Mouse (Mus musculus): ENCODE measurements around the gene Stard5. TPM values are rescaled to one million over a fixed set of nuclear protein-coding genes. Genes with fewer than 3 reads are reported as not detected.
A peak's percentile ranks its signal among the peaks of the same experiment; 100 is the strongest.

The Stard5 gene
- polyA plus RNA-seq (2016; fragmentation: Nextera tagmentation; extraction: Ambion mirVana), result 10.8 and 12.0 TPM in 2 replicates

GRCm38 (mm10) chr7:83631828-83632681, at the start of gene Stard5:
Stard5 (plus strand) TSS chr7:83631959.
- H3K4me2 ChIP-seq (replicated peaks), result peak within 1 kb of the TSS; percentile 80
- peak within 1 kb of the TSS; percentile 36; the same call in 1 of the 2 replicates for H3K27ac ChIP-seq (replicated peaks)
- peak; percentile 96 for ATAC-seq (ENCODE audit: low FRiP score, low read depth)
- H3K4me1 ChIP-seq, result peaks cover 21% of the 10 kb centered on the region
- H3K9ac ChIP-seq (replicated peaks), result peak within 1 kb of the TSS; percentile 71
- under 1% methylated on average over 35 of the region's 35 CpGs for WGBS
- peaks cover 6% of the 10 kb centered on the region; the same call in 1 of the 2 replicates for H3K36me3 ChIP-seq
- no peaks in the 10 kb centered on the region for H3K9me3 ChIP-seq
- H3K4me3 ChIP-seq, result peak within 1 kb of the TSS; percentile 65
- 0 out of 2 replicates have a peak, but pooled peaks cover 4% of the 10 kb centered on the region for H3K27me3 ChIP-seq

GRCm38 (mm10) chr7:83584639-83585471, 46.9 kb upstream of the Stard5 start, which contains the start of gene Tmc3:
Tmc3 (plus strand) TSS chr7:83584927.
- H3K36me3 ChIP-seq, result no peaks in the 10 kb centered on the region
- H3K9me3 ChIP-seq, result no peaks in the 10 kb centered on the region
- no peaks in the 10 kb centered on the region for H3K27me3 ChIP-seq
- H3K4me1 ChIP-seq, result peaks cover 8% of the 10 kb centered on the region; the same call in 1 of the 2 replicates
- no peak within 1 kb of the TSS for H3K9ac ChIP-seq (replicated peaks)
- no peak within 1 kb of the TSS for H3K4me3 ChIP-seq
- WGBS, result 54% methylated on average over 11 of the region's 11 CpGs
- no peak within 1 kb of the TSS for H3K27ac ChIP-seq (replicated peaks)
- H3K4me2 ChIP-seq (replicated peaks), result no peak within 1 kb of the TSS
- ATAC-seq (ENCODE audit: low FRiP score, low read depth), result peak; percentile 49

- WGBS, result 76% methylated on average over 3 of the region's 3 CpGs
- no peaks in the 10 kb centered on the region for H3K4me1 ChIP-seq
- ATAC-seq (ENCODE audit: low FRiP score, low read depth), result no peak
- H3K27ac ChIP-seq (replicated peaks), result no peak overlapping the region
- H3K4me3 ChIP-seq, result no peak overlapping the region
- no peak overlapping the region for H3K4me2 ChIP-seq (replicated peaks)
- H3K27me3 ChIP-seq, result no peaks in the 10 kb centered on the region
- H3K36me3 ChIP-seq, result no peaks in the 10 kb centered on the region
- H3K9me3 ChIP-seq, result no peaks in the 10 kb centered on the region
- no peak overlapping the region for H3K9ac ChIP-seq (replicated peaks)
These were observed 37.7 kb upstream of the Stard5 start for GRCm38 (mm10) chr7:83594056-83594455.

DNA sequence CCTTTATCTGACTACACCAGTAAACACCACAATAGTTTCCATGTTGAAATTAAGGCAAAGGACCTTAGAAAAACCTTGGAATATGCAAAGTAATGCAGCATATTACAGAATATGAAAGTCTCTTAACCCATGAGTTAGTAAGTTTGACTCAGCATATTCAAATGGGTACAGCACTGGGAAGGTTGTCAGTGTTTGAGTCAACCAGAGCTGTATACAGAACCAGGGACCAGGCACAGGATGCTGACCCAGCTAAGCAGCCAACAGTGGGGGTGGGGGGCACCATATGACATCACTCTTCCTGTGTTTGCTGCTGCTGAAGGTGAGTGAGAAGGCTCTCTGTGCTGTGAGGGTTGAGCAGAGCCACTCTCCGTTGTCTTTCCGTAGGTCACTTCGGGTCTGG, 34.7 kb upstream of the Stard5 start:
- Histone ChIP-seq H3K27me3 (no peaks in the 10 kb centered on the region), H3K36me3 (no peaks in the 10 kb centered on the region), H3K9me3 (no peaks in the 10 kb centered on the region), H3K9ac (replicated peaks) (no peak overlapping the region), H3K27ac (replicated peaks) (no peak overlapping the region), H3K4me3 (no peak overlapping the region), H3K4me2 (replicated peaks) (no peak overlapping the region), H3K4me1 (no peaks in the 10 kb centered on the region)
- WGBS, result 82% methylated on average over 3 of the region's 3 CpGs
- no peak for ATAC-seq (ENCODE audit: low FRiP score, low read depth)

DNA sequence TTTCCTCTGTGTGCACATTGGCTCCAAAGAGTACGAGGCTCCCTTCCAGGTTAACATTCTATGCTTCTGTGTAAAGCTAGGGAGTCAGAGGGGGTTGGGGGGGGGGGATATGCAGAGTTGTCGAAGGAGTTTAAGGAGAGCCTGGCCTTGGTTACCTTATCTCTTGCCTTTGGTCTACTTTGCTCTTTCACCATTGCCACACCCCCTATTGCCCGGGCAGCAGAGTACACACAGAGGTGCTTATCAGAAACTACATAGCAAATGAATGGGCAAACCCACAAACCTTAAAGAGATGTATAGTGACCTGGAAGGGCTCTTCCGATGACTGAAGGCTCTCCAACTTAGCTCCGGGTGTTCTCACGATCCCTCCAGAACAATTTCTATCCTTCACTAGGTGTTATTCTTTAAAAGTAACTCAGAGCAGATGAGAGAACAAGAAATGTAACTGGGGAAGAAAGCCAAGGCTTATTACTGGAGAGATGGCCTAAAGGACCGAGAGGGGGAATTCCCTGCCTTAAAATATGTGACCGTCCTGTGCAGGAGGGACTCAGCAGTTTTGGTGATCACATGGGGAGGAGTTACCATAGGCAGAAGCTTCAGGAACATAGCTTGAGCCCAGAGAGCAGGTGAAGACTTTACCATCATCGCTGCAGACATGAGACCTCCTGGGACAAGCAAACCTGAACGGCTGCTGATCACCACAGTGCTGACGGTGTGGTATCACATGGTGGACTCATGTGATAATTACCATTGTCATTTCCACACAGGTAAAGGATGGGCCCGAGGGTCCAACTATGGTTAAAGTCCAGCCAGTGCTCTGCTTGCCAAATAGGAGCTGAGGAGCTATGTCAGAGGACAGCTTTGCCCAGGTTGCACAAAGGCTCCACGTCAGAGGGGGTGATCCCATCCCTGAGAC, 32.5 kb upstream of the Stard5 start:
- ATAC-seq (ENCODE audit: low FRiP score, low read depth), result peak; percentile 34; the same call in 1 of the 2 replicates
- H3K4me3 ChIP-seq, result no peak overlapping the region
- no peak overlapping the region for H3K9ac ChIP-seq (replicated peaks)
- WGBS, result 91% methylated on average over 13 of the region's 13 CpGs
- H3K4me2 ChIP-seq (replicated peaks), result no peak overlapping the region
- no peaks in the 10 kb centered on the region for H3K27me3 ChIP-seq
- H3K4me1 ChIP-seq, result no peaks in the 10 kb centered on the region
- H3K9me3 ChIP-seq, result no peaks in the 10 kb centered on the region
- H3K27ac ChIP-seq (replicated peaks), result no peak overlapping the region
- H3K36me3 ChIP-seq, result no peaks in the 10 kb centered on the region

DNA sequence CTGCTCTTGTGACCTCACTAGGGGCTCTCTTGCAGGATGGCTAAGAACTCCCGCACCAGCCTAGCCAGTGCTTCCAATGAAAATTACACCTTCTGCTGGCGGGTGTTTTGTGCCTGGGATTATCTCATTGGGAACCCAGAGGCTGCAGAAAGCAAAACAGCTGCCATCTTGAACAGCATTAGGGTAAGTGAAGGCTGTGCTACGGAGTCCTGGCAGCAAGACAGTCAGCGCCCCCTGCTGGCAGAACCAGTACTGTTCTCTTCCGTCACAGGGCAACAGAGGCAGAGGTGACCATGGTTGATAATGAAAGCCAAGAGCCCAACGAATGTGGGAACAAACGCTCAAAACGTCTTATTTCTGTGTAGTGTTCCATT, 31.9 kb upstream of the Stard5 start:
- 55% methylated on average over 8 of the region's 8 CpGs for WGBS
- H3K4me2 ChIP-seq (replicated peaks), result no peak overlapping the region
- peak; percentile 56; the same call in 1 of the 2 replicates for ATAC-seq (ENCODE audit: low FRiP score, low read depth)

DNA sequence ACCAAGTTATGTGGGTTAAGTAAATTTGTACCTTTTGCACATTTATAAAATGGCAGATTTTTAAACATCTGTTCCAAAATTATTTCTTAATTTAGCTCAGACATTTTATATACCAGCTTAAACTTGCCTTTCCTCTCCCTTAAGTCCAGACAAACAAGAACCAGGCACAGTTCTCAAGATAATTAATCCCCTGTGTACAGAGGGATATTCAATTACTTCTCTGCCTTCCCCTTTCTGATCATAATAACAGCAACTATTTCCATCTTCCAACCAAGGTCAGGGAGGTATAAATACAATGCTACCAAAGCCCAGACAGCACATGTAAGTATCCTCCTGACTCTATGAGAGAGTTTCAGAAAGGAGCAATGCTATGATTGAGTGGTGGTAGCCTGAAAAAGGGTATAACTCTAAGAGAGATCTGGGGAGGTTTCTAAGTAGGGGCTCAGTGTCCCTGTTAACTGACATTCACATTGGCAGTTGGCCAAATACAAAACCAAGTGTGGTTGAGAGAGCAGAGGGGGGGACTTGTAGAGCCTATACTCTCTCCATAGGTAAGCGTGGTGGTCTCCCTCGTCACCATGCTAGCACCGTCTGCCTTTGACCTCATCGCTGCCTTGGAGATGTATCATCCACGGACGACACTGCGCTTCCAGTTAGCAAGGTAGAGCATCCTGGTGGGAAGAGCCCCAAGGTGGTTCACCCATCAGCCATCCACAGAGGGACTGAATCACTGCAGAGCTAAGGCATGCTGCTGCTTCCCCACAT, 27.4 kb upstream of the Stard5 start:
- Histone ChIP-seq H3K9ac (replicated peaks) (no peak overlapping the region), H3K4me2 (replicated peaks) (no peak overlapping the region), H3K4me3 (no peak overlapping the region), H3K36me3 (no peaks in the 10 kb centered on the region), H3K4me1 (no peaks in the 10 kb centered on the region), H3K9me3 (no peaks in the 10 kb centered on the region), H3K27me3 (no peaks in the 10 kb centered on the region), H3K27ac (replicated peaks) (no peak overlapping the region)
- no peak for ATAC-seq (ENCODE audit: low FRiP score, low read depth)
- WGBS, result 95% methylated on average over 7 of the region's 7 CpGs

More for the DNA sequence above, 31.9 kb upstream of the Stard5 start:
- no peaks in the 10 kb centered on the region for H3K36me3 ChIP-seq
- H3K9me3 ChIP-seq, result no peaks in the 10 kb centered on the region
- no peak overlapping the region for H3K27ac ChIP-seq (replicated peaks)
- H3K27me3 ChIP-seq, result no peaks in the 10 kb centered on the region
- H3K4me1 ChIP-seq, result no peaks in the 10 kb centered on the region
- H3K4me3 ChIP-seq, result no peak overlapping the region
- no peak overlapping the region for H3K9ac ChIP-seq (replicated peaks)

DNA sequence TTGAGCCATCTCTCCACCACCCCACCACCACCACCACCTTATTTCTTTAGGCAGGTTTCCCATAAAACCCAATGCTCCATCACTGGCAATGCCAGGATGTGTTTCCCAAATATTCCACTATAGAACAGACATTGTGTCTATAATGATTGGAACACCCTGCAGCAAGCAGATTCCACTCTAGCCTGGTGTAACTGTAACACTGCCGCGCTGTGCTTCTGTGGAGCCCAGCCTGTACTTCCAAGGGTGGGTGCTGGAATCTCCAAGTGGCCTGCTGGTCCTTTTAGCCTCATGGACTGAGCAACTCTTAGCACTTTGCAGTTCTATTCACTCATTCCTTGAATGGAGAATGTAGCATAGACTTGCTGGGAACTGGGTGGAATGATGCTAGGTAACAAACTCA, 25.0 kb upstream of the Stard5 start:
- Histone ChIP-seq H3K9ac (replicated peaks) (no peak overlapping the region), H3K9me3 (no peaks in the 10 kb centered on the region), H3K27me3 (no peaks in the 10 kb centered on the region), H3K4me2 (replicated peaks) (no peak overlapping the region), H3K36me3 (no peaks in the 10 kb centered on the region), H3K4me1 (no peaks in the 10 kb centered on the region), H3K4me3 (no peak overlapping the region), H3K27ac (replicated peaks) (no peak overlapping the region)
- ATAC-seq (ENCODE audit: low FRiP score, low read depth), result no peak
- 99% methylated on average over 2 of the region's 2 CpGs for WGBS

GRCm38 (mm10) chr7:83609891-83610290, 21.9 kb upstream of the Stard5 start:
- Histone ChIP-seq H3K27ac (replicated peaks) (no peak overlapping the region), H3K4me2 (replicated peaks) (no peak overlapping the region), H3K9ac (replicated peaks) (no peak overlapping the region), H3K36me3 (no peaks in the 10 kb centered on the region), H3K4me3 (no peak overlapping the region), H3K4me1 (no peaks in the 10 kb centered on the region), H3K27me3 (no peaks in the 10 kb centered on the region), H3K9me3 (no peaks in the 10 kb centered on the region)
- 95% methylated on average over 4 of the region's 4 CpGs for WGBS
- no peak for ATAC-seq (ENCODE audit: low FRiP score, low read depth)

DNA sequence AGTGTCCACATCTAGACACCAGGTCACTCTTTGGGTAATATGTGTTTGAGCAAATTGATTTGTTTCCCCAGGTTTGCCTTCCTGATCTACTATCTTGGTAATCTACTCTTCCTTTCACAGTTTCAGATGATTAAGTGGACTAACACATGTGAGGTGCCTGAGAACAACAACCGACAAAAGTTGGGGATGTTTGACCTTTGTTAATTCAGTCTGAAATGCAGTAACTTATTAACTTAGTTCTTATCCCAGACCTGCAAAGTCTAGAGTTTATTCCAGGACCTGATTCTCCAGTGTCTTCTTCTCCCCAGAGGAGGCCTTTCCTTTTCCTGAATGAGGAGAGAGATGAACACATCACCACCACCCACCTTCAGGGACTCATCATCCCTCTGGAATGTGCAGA, 19.9 kb upstream of the Stard5 start:
- Histone ChIP-seq H3K4me1 (no peaks in the 10 kb centered on the region), H3K4me3 (no peak overlapping the region), H3K4me2 (replicated peaks) (no peak overlapping the region), H3K36me3 (no peaks in the 10 kb centered on the region), H3K27ac (replicated peaks) (no peak overlapping the region), H3K27me3 (no peaks in the 10 kb centered on the region), H3K9me3 (no peaks in the 10 kb centered on the region), H3K9ac (replicated peaks) (no peak overlapping the region)
- no peak for ATAC-seq (ENCODE audit: low FRiP score, low read depth)
- 90% methylated on average over 1 of the region's 1 CpGs for WGBS

GRCm38 (mm10) chr7:83615272-83615671, 16.5 kb upstream of the Stard5 start:
- Histone ChIP-seq H3K4me1 (no peaks in the 10 kb centered on the region), H3K9ac (replicated peaks) (no peak overlapping the region), H3K4me3 (no peak overlapping the region), H3K27me3 (no peaks in the 10 kb centered on the region), H3K36me3 (no peaks in the 10 kb centered on the region), H3K27ac (replicated peaks) (no peak overlapping the region), H3K9me3 (no peaks in the 10 kb centered on the region), H3K4me2 (replicated peaks) (no peak overlapping the region)
- ATAC-seq (ENCODE audit: low FRiP score, low read depth), result no peak
- 91% methylated on average over 3 of the region's 3 CpGs for WGBS
